Mouse (Mus musculus): ENCODE results near the gene C2cd3.

GRCm38 (mm10) chr7:100493484-100494414, 121.7 kb downstream of the C2cd3 start:
- no peak for TF ChIP-seq CTCF (IDR thresholded peaks at IDR 0.05; ENCODE audit: borderline replicate concordance, insufficient read depth, low read depth, low read length)
- TF ChIP-seq POLR2A (IDR thresholded peaks at IDR 0.05; ENCODE audit: borderline replicate concordance, insufficient read depth, low read length): no peak
